Mouse (Mus musculus) gastrocnemius, postnatal 14 days (tissue): ENCODE results near the gene Top1. TPM values are rescaled to one million over a fixed set of nuclear protein-coding genes. Genes with fewer than 3 reads are reported as not detected.
A peak's percentile ranks its signal among the peaks of the same experiment; 100 is the strongest.

Experiments used
- DNase-seq: peaks from one replicate; pipeline ENCODE4 v3.0.0; 2021; ENCODE audit warnings: mixed read lengths
- intact Hi-C: fragments of 180-260 bp; cut with DNase I; formaldehyde crosslinking; loops from one replicate; pipeline ENCODE4 v1.15.1; 2025; ENCODE audit warnings: low total_unique reads
- total RNA-seq, 2 experiments: library from RNA; stranded (reverse); gene quantifications; 2 replicates each; pipeline ENCODE4 v1.2.3; 2021

The Top1 gene
- total RNA-seq, 2 experiments from 2014 or later = 37.7 to 40.5 TPM

DNA sequence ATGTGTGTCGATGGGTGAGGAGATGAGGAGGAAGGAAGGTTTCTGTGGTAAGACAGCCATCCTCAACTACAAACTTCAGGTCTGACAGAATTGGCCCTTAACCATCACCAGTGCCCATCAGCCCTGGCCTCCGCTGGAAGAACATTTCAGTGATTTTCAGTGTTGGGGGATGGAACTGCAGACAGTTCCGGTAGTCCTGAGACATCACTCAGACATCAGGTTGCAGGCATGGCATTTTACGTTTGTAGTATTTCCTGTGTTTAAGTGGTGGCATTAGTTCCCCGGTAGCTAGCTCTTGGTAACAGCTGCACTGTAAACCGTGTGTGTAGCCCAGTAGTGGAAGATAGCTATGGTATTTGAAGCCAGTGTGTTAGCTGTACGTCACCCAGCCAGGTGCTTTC is 87.4 kb downstream of the Top1 start:
- intact Hi-C loops = no loop called here
- DNase-seq = no peak

DNA sequence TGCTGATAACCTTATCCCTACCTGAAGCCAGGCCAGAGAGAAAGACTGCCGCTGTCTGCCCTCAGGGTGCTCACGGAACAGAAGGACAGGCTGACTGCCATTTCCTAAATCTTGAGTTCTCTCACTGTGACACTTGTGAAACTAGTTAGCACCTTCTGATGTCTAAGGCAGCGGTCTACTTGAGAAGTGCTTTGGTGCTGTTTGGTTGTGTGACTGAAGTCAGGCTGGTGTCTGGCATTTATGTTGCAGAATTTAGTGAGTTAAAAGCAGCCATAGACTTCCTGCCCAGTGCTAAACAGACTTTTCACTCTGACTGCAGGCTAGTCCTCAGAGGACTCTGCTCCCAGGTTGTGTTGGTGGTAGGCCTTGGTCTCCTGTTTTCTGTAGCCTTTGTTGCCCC is 88.6 kb downstream of the Top1 start:
- no peak for DNase-seq
- intact Hi-C loops = no loop called here

DNA sequence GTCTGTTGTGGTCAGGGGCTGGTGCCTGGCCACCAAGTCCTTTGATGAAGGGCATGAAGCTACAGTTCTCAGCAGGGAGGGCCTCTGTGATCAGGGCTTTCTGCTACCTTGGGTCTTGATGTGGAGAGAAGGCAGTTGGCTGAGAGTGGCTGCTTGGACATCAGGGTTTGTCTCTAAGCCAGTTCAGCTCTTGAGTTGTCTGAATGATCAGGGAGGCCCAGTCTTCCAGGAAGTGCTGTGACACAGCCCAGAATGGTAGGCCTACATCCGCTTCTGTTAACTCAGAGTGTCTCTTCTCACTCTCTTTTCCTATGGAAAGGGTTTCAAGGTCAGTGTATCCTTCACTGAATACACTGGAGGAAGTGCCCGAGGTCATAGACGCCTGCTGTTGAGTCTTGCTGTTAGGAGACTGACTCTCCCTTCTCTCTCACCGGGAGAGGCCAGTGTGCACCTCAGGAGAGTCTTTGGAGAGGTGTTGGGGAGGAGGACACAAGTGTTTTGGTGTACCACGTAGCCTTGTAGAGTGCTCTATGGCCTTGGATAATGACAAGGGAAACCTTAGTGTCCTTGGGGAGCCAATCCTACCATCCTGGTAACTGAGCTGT is 90.1 kb downstream of the Top1 start:
- intact Hi-C loops = no loop called here
- DNase-seq = no peak

GRCm38 (mm10) chr2:160736466-160736865 is 90.8 kb downstream of the Top1 start:
- intact Hi-C loops = no loop called here
- no peak for DNase-seq

- no peak for DNase-seq
- intact Hi-C loops = no loop called here
Measured at GRCm38 (mm10) chr2:160738354-160738753, 92.7 kb downstream of the Top1 start.

DNA sequence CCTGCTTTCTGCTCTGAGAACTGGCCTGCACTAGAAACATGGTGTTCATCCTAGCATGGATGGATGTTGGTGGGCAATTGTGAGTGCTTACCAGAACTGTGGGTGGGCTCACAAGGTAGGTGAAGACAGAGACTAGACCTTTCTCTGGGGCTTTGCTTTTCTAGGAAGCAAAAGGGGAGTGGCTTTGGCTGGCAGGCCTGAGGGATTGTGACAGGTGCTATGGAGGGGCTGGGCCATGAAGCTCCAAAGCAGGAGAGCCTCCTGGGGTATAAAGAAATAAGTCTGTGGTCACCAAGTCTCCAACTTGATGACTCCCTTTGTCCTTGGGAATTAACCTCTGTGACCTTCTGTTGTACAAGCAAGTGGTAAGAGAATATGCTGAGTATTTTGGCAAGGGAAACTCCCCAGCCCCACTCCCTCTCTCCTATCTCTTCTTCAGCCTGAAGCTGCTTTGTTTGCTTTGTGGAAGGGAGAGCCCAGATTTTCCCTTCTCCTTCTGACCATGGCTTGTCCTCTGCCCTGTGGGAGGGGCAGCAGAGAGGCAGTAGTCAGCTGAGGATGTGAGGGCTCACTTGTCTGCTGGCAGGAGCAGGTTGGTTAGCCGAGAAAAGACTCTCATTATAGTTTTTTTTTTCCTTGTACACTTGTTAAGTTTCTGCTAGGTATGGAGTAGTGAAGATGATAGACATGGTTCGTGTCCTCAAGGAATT is 94.1 kb downstream of the Top1 start:
- intact Hi-C loops = no loop called here
- no peak for DNase-seq

GRCm38 (mm10) chr2:160740521-160741156 is 95.0 kb downstream of the Top1 start:
- DNase-seq = no peak
- intact Hi-C loops = no loop called here

- intact Hi-C loops = no loop called here
Measured at GRCm38 (mm10) chr2:160741580-160741979, 95.9 kb downstream of the Top1 start.

DNA sequence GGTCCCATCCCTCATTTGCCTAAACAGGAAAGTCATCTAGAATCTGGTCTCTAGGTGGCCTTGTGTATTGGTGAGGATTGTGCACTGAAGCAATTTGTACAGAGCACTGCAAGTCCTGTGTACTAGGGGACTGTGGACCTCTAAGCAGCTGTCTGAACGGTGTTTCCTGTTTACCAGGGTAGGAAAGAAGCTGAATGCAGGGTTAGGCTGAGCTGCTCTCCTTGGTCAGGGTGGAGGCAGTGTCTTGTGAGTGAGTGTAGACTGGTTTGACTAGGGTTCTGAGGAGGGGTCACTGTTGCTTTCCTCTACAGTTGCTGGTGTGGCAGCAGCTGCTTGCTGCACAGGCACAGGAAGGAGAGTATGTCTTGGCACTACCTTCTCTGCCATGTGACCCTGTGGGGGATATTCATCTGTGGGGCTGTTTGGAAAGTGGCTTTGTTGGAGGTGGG is 96.5 kb downstream of the Top1 start:
- DNase-seq = no peak
- intact Hi-C loops = no loop called here

More at GRCm38 (mm10) chr2:160741580-160741979, 95.9 kb downstream of the Top1 start:
- no peak for DNase-seq

DNA sequence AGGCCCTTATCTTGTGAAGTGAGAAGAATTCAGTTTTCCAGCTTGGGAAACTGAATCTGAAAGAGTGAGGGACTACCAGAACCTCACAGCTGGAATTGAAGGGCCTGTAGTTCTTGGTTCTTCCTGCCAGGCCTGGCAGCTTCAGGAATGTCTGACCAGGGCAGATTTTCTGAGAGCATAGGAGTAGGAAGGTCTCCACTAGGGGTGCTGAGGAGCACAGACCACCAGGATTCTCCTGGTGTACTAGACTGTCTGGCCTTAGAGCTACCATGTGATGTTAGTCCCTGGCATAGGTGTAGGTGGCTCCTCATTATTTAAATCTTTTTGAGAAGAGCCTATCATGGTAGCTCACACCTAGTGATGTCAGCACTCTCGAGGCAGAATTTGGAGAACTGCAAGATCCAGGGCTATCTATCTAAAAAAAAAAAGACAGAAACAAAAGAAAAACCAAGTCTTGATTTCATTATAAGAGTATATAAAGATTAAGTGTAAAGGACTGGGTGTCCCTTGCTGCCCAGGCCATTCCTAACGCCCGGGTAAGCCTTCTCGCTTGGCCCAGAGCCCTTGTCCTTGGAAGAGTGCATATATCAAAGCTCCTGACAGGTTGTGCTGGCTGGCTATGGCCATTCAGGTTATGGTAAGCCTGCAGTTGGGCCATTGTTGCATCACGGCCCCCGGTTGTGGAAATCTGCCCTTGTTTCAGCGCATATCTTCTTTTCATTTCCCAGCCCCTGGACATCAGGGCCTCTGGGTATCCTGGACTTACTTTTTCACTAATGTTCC is 98.5 kb downstream of the Top1 start:
- DNase-seq = peak; percentile 78
- intact Hi-C loops = no loop called here

DNA sequence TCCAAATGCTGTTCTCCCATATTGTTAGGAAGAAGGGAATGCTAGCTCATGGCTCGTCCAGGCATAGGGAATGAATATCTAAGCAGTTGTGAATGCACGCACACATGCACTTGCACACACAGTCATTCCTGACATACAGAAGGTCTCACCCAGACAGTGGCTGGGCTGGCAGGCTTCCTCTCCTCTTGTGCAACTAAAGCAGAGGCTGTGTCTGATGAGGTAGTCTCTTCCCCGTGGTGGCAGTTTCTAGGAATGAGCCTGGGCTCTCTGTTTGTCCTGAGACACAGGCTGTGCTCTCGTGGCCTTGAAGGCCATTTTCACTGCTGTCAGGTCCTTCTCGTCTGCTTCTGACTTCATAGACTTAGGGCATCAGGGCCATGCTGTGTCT is 99.1 kb downstream of the Top1 start:
- DNase-seq = peak; percentile 41
- intact Hi-C loops = no loop called here

GRCm38 (mm10) chr2:160745497-160745896 is 99.8 kb downstream of the Top1 start:
- DNase-seq = no peak
- intact Hi-C loops = no loop called here

DNA sequence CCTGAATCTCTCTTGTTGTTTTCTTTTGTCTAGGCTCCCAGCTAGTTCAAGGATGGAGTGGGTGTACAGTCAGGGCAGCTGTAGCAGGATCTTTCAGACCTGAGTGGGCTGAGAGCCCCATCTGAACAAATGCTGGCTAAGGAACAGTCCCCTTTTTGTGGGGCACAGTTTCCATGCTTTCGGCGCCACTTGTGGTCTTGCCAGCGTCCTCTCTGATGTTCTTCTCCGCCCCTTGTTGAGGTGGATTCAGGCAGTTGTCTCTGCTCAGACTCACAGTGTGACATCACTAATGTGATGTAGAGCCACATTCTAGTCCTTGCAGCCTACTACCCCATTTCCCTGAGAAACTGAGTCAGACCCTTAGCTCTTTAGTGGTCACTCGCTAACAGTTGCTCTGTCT is 100.9 kb downstream of the Top1 start:
- DNase-seq = no peak

DNA sequence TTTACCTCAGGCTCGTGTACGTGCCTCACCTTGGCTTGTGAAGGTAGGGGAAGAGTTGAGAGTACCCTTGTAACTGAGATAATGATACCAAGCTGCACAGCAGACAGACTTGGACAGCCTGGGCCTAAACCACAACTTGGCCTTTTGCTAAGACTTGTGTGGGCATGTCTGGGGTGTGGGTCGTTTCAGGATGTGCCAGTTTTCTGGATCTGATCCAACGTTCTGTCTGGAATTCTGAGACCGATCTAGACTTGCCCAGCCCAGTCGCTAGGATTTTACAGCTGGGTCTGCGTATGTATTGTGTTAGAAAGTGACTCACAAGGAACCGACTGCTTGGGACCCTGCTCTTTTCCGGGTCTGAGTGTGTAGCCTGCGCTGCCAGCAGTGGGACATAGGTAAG is 101.4 kb downstream of the Top1 start:
- no peak for DNase-seq

More for the DNA sequence above, 100.9 kb downstream of the Top1 start:
- intact Hi-C loops = no loop called here

DNA sequence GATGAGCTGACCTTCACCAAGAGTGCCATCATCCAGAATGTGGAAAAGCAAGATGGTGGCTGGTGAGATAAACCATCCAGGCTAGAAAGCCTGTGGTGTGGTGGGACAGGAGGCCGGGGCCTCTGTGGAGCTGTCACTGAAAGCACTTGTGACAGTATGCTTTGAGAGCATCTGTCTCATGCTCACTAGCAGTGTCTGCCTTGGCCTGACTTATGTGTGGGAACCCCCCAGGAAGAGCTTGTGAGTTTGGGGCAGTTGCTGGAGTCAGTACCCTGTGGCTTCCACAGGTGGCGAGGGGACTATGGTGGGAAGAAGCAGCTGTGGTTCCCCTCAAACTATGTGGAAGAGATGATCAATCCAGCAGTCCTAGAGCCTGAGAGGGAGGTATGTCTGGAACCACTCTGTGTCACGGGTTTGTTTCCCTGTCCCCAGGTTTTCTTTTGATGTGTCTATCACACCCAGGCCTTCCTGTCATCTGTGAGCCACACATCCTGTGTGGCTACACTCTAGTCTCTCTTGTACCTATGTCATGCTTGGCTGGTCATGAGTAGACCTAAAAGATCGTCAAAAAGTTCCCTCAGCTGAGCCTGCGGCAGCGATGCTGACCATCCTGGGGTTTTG is 111.0 kb downstream of the Top1 start:
- no peak for DNase-seq
- intact Hi-C loops = no loop called here

More for the DNA sequence above, 101.4 kb downstream of the Top1 start:
- intact Hi-C loops = no loop called here

DNA sequence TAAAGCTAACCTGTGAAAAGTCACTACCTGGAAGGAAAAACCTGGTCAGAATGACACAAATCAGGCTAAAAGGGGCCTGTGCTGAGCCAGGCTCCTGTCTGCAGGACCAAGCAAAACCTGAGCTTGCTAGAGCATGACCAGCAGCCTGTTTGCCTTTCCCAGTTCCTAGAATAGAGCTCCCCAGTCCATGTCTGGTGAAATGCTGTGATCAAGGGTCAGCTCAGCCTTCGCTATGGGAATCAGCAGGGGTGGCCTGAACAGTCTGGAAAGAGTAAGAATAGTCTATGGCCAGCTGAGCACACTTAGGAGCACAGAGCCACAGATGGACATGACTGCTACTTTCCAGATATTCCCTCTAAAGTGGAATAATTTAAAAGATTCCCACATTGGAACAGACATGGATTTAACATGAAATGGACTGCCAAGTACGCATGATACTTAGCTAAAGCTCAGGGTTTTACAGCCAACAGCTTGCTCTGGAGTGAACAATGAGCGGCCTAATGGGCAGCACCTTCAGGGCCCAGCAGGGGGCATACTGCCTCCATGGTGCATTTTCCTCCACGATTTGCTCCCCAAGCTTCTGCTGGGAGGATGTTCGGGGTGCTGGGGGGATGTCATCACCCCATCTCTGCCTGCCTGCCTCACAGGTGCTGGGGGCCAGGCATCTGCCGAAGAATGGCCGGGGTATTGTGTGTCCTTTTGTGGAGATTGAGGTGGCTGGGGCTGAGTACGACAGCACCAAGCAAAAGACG is 114.9 kb downstream of the Top1 start:
- intact Hi-C loops = loop anchor here (5.0 kb wide), 1 partner anchor 127 kb away; no protein-coding TSS in a partner anchor
- DNase-seq = peak; percentile 42

- DNase-seq = no peak
- intact Hi-C loops = loop anchor here (2.0 to 5.0 kb wide), 2 partner anchors 31 to 123 kb away; no protein-coding TSS in a partner anchor
Measured at GRCm38 (mm10) chr2:160763816-160764215, 118.1 kb downstream of the Top1 start.

DNA sequence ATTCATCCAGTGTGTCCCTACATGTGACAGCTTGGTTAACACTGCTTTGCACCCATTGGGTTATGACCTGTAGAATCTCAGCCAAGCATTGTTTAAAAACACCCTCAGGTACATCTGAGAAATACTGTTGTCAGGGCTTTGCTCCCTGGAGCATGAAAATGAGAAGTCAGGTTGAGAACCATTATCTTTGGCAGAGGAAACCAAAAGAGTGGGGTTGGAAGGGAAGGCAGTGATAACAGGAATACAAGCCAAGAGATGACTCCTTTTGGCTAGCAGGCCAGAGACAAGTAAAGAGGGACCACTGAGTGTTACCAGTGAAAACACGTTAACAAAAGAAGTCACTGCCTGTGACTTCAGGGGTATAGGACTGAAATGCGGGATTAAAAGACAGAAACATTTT is 118.7 kb downstream of the Top1 start:
- intact Hi-C loops = loop anchor here (2.0 to 5.0 kb wide), 2 partner anchors 30 to 123 kb away; no protein-coding TSS in a partner anchor
- DNase-seq = no peak

DNA sequence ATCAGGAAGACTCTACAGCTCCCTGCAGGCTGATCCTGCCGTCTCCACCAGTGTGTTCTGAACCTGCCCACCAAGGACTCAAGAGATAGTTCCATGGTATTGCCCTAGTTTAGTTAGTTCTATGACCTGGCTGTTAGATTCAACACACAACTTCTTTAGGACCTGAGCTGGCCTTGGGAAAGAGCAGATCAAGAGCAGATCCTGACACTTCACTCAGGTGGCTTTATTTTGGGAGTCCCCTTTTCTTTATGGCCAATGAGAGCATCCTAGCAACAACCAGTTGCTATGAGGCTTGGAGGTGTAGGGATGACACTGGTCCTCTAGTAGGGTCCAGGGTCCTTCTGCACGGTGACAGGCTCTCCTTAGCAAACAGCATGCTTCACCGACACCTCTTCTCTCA is 119.4 kb downstream of the Top1 start:
- intact Hi-C loops = loop anchor here (2.0 kb wide), 1 partner anchor 30 kb away; no protein-coding TSS in a partner anchor
- no peak for DNase-seq
